Mouse (Mus musculus) inflammation-experienced regulatory T-cells, adult 16 weeks (primary cell): ENCODE measurements around the gene Gm17651. TPM values are rescaled to one million over a fixed set of nuclear protein-coding genes. Genes with fewer than 3 reads are reported as not detected.

ENCODE experiments used
- polyA plus RNA-seq: library from polyadenylated mRNA; unstranded; fragments of 100-300 nt; shearing (Covaris generic); gene quantifications from one replicate; pipeline ENCODE4 v1.2.1, GENCODE M21; 2017

The Gm17651 gene
- not detected for polyA plus RNA-seq

DNA sequence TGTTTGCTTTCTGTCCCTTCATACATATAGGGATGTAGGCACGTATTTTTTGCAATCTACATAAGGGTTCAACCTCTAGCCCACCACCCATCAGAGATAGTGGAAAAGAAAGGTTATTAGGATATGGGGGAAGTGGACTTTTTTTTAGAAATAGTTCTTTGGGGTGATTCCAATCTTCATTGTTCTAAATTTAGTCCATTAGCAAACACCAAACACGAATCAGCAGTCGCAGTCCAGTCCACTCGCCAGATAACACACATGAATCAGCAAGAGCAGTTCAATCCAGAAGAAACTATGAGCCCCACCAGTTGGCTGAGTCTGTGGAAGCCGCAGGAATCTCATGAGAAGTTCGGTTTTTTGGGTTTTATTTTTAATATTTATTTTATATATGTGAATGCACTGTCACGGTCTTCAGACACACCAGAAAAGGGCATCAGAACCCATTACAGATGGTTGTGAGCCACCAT is at the start of gene Gm17651:
Gene Gm17651, minus strand, starts transcription at position 51 of the 467 bp plus-strand sequence.

DNA sequence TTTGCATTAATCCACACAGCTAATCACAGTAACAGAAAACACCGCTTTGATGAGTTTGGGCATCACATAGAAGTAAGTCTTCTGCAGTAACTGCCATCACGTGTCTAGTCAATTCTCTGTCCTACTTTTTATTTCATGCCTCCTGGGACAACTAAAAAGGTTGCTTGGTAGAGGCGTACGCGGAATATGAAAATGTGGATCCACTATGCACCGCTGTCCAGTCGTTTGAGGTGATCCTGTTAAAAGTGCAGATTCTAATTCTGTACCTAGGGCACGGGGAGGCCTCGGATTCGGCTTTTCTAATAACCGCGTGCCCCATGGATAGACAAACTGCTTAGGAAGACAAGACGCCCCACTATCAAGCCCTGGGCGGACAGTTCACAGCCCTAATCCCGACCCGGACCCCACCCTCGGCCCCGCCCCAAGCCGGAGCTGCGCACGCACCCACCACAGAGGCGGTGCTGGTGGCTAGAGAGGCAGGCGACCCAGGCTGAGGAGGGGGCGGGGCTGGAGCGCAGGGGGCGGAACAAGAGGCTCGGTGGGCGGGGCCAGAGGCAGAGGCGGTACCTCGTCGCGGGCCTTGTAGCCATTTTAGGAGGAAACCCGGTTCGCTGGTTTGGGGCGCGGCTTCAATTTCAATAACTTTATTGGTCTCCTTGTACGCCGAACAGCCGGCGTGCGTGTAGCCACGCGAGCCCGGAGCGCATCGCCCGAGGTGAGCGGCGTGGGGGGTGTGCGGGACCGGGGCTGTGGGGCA is 16.7 kb downstream of the Gm17651 start, which contains the start of gene Prkab2:
Gene Prkab2, plus strand, starts transcription at position 539 of the 757 bp plus-strand sequence.

DNA sequence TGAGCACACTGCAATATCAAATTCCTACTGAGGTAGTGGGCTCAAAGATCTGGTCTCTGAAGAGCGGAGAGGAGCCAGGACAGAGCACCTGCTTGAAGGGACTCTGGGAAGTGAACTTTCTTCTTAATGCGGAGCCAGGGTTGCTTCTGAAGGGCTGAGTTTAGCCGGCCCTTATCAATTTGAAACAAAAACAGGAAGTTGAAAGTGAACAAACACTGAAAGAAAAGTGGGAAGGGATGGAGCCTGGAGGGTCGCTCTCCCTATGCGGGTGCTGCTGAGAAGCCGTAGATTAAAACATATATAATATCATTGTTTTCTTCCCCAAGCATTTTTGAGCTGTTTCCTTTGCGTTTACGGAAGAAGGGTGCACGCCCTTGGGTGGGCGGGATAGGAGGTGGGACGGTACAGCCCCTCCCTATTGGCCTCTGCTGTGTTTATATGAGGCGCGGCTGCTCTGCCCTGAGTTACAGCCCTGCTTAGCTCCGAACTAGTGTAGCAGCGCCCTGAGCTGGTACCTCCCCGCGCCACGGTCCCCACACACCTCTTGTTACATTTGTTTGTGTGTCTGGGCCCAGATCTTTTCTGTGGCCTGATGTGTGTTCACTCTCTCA is 46.0 kb downstream of the Gm17651 start, which contains the start of gene Fmo5:
Gene Fmo5, plus strand, starts transcription at position 414 of the 611 bp plus-strand sequence.

Other genes with a start within 250 kb of the Gm17651 start
- 43.0 TPM for gene Chd1l, start 64.5 kb downstream of the Gm17651 start, polyA plus RNA-seq
- gene Fmo5, start 45.9 kb downstream of the Gm17651 start, polyA plus RNA-seq: 16.2 TPM
- 4.1 TPM for gene Prkab2, start 16.5 kb downstream of the Gm17651 start, polyA plus RNA-seq
- gene Pde4dip, start 214.0 kb upstream of the Gm17651 start, polyA plus RNA-seq: 35.0 TPM
- 130 TPM for gene Sec22b, start 226.5 kb upstream of the Gm17651 start, polyA plus RNA-seq